Mouse (Mus musculus) frontal cortex, adult (tissue): Measurements from ENCODE around the gene Ptcd2.

Experiments
- ATAC-seq: cut with Nextera tagmentation; 2 replicates; pipeline ENCODE4 v1.9.2; 2017; ENCODE audit warnings: mild to moderate bottlenecking, moderate library complexity, mixed read lengths; ENCODE audit not compliant: low TSS enrichment

Gene Ptcd2

DNA sequence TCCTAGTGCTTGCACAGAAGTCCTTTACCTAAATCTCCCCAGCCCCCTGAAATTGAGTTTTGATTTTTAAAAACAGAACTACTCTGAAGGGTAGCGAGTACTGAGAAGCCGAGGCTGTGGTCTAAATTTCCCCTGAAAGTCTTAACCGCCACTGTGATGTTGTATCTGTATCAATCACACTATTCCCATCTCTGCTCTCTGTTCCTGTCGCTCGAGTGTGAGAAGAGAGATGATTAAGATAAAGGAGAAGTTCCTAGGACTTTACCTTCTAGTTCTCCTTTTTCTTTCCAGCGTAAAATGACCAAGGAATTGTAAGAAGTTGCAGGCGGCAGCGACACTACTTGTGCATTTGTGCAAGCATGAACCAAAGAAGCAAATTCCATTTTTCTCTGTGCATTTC is 38.3 kb downstream of the Ptcd2 start:
- no peak for ATAC-seq

DNA sequence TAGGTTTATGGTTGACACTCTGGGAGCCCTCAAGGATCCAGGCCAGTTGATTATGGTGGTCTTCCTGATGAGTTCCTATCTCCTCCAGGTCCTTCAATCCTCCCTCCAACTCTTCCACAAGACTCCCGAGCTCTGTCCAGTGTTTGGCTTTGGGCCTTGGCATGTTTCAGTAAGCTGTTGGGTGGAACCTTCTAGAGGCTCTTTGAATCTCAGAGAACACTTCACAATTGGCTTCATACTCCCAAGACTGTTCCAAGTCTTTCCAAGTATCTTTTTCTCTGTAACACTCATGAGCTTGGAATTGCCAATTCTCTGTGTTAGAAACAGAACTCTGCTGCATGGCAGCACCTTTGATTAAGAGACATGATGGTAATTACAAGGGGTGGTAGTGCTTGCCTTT is 39.3 kb downstream of the Ptcd2 start:
- ATAC-seq = 0 out of 2 replicates have a peak, but pooled peaks have one; percentile 24

DNA sequence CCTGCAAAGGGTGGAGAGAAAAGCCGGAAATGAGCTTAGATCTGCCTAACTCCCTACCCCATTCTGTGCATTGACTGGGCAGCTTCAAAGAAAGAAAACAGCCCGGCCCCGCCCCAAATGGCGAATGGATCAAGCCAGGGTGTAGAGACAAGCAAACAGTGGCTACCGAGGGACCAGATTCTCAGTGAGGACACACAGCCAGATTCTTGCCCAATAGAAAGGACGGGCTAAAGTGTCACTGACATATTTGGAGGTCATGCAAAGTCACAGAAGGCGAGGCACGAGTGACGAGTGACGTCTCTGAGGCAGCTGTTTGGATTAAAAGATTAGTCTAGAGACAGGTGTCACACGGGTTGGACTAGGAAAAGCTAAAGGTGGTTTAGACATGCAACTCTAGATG is 40.1 kb downstream of the Ptcd2 start:
- no peak for ATAC-seq

DNA sequence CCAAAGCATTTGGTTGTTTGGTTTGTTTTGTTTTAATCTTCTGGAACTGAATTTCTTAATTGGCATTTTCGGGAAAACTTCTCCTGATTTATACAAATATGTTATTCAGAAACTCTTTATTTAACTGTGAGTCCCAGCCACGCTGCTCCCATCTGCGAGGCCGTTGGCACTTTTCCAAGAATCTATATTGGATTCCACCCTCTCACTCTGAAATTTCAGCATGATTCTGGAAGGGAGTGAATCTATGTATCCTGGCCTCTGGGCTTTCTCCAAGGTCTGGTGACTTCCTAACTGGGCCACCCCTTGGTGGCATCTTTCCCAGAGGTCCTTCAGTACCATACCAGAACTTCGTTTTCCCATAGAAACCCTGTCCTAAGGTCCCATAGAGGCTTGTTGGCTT is 40.7 kb downstream of the Ptcd2 start:
- ATAC-seq = peak; percentile 83

DNA sequence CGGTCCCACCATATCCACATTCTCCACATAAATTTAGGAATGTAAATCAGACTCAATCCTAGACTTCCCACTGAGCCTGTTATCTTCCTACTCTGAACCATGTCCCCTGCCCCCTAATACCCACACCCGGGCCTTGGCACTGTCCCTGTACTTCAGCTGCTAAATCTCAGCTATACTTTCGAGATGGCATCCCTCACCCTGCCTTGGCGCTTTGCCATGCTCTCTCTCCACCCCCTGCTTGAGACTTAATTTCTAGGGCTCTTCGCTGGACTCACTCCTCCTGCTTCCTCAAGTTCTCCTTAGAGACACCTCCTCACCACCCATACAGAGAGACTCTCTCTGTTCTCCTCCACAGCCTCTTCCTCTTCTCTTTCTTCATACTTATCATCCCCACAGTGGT is 44.6 kb downstream of the Ptcd2 start:
- no peak for ATAC-seq

DNA sequence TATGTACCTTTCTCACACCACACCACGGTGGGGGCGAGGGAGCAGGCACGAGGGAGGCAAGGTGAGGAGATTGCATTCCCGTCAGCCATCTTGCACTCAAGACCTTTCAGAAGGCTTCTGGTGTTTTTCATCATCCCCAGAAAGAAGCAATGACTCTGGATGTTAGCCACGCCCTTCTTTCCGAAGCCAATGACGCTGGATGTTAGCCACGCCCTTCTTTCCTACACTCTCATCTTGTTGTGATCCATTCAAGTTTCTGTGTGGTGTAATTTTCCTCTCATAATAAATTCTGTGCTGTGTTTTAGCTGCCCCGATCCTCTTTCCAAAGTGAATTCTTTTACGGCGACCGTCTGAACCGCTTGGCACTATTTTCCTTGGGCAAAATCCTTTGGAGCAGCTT is 50.3 kb downstream of the Ptcd2 start:
- no peak for ATAC-seq

DNA sequence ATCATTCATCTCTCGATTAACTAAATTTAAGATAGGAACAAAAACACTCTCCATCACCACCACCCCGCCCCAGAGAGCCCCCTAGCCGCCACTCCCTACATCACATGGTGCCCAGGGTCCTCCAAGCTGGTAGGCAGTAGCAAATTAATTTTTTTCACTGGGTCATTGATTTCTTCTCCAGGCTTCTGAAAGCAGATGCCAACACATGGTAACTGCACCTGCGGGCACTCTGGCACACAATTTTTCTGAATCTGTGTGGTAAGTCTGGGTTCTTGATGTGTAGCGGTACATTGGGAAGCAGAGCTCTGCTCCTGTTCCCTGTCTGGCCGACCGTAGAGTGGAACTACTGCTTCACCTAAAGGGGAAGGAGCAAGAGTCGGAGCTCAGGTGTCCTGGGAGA is 53.7 kb downstream of the Ptcd2 start:
- no peak for ATAC-seq

DNA sequence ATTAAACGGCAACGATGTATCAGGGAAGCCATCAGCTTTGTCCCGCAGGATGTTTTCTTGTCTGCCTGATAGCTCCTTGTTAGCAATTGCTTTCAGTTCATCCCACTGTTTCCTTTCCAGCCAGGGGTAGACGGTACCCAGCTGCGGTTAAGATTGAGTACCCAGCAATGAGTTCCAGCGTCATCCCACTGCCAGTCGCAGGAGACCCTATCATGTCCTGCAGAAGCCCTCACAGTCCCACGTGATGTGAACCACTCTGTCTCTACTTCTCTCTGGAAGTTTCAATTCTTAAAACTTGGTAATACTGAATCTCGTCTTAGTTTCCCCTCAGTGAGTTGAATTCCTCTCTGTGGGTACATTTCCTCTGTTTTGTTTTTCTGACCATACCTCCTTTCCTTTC is 56.7 kb downstream of the Ptcd2 start:
- no peak for ATAC-seq

DNA sequence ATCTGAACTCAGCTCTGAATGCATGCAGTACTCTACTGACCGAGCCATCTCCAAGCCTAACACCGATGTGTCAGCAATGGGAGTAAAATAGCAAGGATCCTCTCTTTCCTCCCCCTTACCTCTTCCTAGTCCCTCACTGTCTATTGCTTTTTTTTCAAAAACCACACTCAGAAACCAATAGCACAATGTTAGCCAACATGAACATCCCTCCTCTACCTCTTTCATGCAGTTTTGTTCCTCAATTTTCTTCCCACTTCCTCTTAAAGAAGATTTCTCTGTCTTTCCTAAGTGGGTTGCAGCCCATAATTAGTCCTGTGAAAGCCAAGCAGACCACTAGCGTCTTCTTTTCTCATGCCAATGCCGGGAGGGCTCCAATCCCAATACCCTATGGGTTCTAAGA is 57.3 kb downstream of the Ptcd2 start:
- ATAC-seq = no peak

DNA sequence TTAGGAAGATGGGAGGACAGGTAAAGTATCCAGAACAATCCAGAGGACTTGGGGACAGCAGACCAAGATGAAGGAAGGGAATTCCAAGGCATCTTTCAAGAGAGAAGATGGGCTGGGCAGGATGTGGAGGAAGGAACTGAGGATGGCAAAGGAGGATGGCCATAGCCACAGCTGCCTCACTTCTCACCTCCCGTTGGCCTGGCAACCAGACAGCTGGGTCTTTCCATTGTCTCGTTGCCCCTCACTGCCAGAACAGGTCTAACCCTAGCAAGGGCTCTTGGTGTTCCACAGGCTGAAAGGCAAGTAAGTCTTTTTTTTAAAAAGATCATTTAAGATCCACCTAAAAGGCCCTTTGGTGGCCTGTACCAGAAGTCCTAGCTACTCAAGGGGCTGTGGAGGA is 59.3 kb downstream of the Ptcd2 start:
- ATAC-seq = no peak

DNA sequence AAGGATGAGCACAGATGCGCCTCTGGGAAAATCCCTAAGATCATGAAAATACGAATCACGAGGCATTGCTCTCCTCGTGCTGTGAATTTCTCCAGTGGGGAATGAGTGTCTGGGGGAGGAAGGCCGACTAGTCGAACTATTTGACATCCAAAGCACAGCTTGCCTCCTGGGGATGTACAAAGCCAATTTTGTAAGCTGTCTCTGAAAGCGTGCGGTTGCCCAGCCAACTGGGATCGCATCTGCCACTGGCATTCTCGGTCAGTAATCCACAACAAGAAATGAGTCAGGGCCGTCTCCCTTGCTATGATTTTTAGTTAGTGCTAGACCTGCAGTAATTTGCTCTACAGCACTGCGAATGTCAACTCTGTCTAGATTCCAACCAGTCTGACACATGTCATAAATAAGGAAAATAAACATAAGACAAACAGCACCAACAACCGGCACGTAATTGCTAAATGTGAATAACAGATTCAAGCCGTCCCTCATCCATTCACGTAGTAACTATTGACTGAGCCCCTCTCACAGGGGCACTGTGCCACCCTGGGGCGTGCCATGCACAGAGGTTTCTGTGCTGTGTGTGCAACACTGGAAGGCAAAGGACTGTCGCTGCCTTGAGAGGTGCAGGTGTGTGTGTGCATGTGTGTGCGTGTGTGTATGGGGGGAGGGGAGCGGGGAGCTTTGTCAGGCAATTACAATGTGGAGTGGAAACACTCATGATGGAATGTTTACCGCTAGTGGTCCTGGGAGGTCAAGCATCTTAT is 59.9 kb downstream of the Ptcd2 start:
- peak; percentile 65 for ATAC-seq

DNA sequence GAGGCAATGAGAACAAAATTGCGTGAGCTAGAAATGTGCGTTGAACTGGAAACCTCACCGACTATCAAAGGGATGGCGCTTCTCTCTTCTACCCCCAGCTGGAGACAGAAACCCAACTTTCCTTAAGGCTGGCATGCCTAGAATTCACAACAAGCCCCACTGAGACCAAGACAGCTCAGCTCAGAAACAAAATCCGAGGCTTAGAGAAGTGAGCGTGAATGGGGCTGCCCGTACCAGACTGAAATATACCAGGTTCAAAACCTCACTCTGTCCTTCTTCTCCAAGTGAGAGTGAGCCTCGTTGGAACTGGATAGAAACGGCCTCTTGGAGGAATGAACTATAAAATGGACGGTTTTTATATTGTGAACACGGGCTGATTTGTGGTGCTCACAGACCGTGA is 60.6 kb downstream of the Ptcd2 start:
- ATAC-seq = no peak

DNA sequence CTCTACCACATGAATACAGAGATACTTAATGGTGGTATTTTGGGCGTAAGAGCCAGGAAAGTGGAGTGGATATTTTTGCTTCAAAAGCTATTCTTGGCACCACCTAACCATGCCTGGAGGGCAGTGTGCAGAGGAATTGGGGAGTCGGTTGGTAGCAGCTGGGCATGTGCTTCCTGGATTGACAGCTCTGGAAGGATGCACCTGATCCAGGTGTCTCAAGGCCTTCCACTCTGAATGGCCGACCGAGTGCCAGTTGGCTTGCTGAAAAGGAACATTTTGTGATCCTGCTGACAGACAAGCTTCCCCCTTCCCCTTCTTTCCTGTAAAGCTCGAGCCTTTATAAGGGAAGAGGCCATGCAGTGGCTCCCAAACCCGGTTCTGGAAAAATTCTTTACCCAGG is 61.5 kb downstream of the Ptcd2 start:
- ATAC-seq = no peak

DNA sequence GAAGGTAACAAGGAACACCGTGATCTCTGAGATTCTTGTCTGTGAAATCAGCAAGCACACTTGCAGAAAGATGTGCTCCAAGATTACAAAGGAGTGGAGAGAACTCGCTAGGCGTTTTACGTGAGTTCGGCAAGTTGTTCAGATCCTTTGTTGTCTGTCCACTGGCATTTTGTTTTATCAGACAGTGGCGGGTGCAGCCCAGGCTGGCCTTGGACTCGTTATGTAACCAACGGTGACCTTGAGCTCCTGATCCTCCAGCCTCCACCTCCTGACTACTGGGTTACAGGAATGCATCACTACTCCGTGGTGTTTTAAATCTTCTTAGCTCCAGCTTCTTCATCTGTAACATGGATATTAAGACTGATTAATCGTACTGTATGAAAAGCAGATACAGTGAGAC is 65.2 kb downstream of the Ptcd2 start:
- no peak for ATAC-seq

DNA sequence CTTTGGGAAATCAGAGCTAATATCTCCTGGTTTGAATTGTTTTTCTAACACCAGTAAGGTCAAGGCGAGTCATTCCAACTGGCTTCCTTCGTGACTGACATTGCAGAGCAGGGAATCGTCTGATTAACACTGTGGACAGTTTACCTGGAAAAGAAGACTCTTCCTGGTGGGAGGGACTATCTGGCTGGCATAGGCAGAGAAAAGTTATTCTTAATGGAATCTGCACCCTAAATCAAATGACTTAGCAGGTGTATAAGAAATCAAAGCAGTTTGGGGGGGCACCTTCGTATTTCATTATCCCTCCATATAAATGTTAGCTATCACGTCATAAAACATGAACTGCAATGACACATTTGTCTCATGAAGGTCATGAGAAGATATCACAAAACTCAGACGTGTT is 66.0 kb downstream of the Ptcd2 start:
- ATAC-seq = no peak

DNA sequence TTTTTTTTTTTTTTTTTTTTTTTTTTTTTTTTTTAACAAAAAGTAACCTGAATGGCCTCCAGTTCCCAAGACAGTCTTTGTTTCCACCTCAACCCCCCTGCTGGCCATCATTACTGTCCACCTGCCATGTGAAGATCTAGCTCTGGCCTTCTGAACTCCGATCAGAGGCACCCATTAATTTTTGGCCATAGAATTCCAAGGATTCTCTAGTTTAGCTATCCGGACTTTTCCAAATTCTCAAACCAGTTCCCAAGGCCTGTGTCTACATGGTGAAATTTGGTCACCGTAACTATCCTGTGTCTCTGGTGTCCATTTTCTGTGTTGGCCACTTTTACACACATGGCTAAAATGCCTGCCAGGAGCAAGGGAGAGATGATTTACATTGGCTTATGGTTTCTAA is 67.0 kb downstream of the Ptcd2 start:
- ATAC-seq = no peak

DNA sequence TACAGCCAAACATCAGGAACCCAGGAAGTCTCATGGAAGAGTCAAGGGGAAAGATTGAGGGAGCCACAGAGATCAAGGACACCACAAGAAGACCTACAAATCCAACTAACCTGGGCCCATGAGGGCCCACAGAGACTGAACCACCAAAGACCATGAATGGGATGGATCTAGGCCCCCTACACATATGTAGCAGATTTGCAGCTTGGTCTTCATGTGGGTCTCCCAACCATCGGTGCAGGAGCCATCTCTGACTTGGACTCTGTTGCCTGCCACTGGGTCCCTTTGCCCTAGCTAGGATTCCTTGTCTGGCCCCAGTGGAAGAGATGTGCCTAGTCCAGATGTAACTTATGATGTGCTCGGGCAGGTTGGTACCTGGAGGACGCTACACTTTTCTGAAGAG is 72.5 kb downstream of the Ptcd2 start:
- no peak for ATAC-seq
